Mouse (Mus musculus) lung, postnatal 25 days (tissue): Measurements from ENCODE around the gene Vmn1r64.
"Not testable (repeated sequence)": the region's sequence is repeated elsewhere in the genome, so short reads cannot be mapped to it uniquely, and the experiment has no call there.

Experiments
- DNase-seq: peaks from one replicate; pipeline ENCODE4 v3.0.0; 2022; ENCODE audit warnings: low spot score

Gene Vmn1r64

GRCm38 (mm10) chr7:5884442-5884841 lies at the start of gene Vmn1r64:
TSS of gene Vmn1r64 (minus strand) at chr7:5884542.
- DNase-seq = no peak

GRCm38 (mm10) chr7:5899238-5899637 lies 14.9 kb upstream of the Vmn1r64 start:
- DNase-seq = no peak

GRCm38 (mm10) chr7:5897245-5897644 lies 12.9 kb upstream of the Vmn1r64 start:
- not testable (repeated sequence) for DNase-seq
